Mouse (Mus musculus): ENCODE data around the gene Cc2d1a. TPM values are rescaled to one million over a fixed set of nuclear protein-coding genes. Genes with fewer than 3 reads are reported as not detected.
A peak's percentile ranks its signal among the peaks of the same experiment; 100 is the strongest.

The Cc2d1a gene
- polyA plus RNA-seq, 1 experiment, result 25.2 TPM

DNA sequence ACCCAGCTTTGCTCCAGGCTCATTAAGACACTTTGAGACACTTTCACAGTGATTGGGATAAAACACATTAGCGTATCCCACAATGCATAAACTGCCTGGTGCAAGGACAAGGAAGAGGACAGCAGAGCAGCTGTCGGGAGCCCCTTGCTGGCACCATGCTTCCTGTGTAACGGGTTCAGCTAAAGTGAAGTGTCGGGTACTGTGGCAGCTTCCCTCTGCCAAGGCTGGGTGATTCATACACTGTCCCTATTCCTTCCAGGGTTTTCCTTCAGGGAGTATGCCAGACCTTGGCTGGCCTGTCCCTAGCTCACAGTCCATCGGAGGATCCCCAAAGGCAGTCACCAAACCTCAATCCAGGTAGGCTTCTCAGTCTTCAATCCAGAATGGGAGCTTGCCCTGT lies 22.4 kb upstream of the Cc2d1a start:
- no peak for TF ChIP-seq FOSL1 (IDR thresholded peaks at IDR 0.05; ENCODE audit: insufficient read depth, low read length, poor library complexity, severe bottlenecking)
- no peak for TF ChIP-seq MYOG (IDR thresholded peaks at IDR 0.05; ENCODE audit: control insufficient read depth, extremely low read depth, insufficient read length)
- no peak for TF ChIP-seq MAX (IDR thresholded peaks at IDR 0.05)
- TF ChIP-seq CTCF (IDR thresholded peaks at IDR 0.05; ENCODE audit: control insufficient read depth, insufficient read depth, insufficient read length), result no peak
- no peak for TF ChIP-seq CEBPB (IDR thresholded peaks at IDR 0.05; ENCODE audit: low read depth)
- TF ChIP-seq USF1 (IDR thresholded peaks at IDR 0.05; ENCODE audit: low read depth), result no peak
- no peak for TF ChIP-seq MYOD1 (IDR thresholded peaks at IDR 0.05; ENCODE audit: control insufficient read depth, insufficient read length, low read depth)
- Histone ChIP-seq H3K36me3 (ENCODE audit: control insufficient read depth, insufficient read depth) (peaks cover 4% of the 10 kb centered on the region), H3K4me3 (ENCODE audit: insufficient read depth, poor library complexity, severe bottlenecking) (no peak overlapping the region), H3K79me3 (ENCODE audit: low read depth) (no peaks in the 10 kb centered on the region), H3K79me2 (ENCODE audit: control insufficient read depth, insufficient read depth) (no peaks in the 10 kb centered on the region), H3ac (ENCODE audit: control insufficient read depth, insufficient read length, low read depth) (no peak overlapping the region), H3K27me3 (ENCODE audit: control insufficient read depth, insufficient read depth, insufficient read length) (no peaks in the 10 kb centered on the region)

DNA sequence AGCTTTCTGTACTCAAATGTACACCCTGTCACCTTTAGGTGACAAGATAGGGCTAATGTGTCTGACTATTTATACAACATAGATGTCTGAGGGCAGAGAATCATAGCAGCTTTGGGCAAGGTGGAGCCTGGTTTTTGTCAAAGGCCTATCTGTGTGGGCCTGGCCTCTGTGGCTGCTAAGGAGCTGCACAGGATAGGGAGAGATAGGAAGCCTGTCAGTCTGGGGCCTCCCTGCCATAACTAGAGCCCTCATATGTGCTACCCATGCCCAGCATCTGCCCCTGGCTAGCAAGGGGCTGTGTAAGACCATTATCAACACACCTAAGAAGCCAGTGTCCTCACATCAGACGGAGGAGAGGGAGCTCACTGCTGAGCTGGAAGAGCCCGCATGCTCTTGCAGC lies 20.0 kb upstream of the Cc2d1a start:
- Histone ChIP-seq H3K4me3 (ENCODE audit: insufficient read depth, poor library complexity, severe bottlenecking) (no peak overlapping the region), H3K27me3 (ENCODE audit: control insufficient read depth, insufficient read depth, insufficient read length) (no peaks in the 10 kb centered on the region), H3K36me3 (ENCODE audit: control insufficient read depth, insufficient read depth) (peaks cover 3% of the 10 kb centered on the region), H3K79me2 (ENCODE audit: control insufficient read depth, insufficient read depth) (no peaks in the 10 kb centered on the region), H3K79me3 (ENCODE audit: low read depth) (no peaks in the 10 kb centered on the region), H3ac (ENCODE audit: control insufficient read depth, insufficient read length, low read depth) (no peak overlapping the region)
- TF ChIP-seq MYOD1 (IDR thresholded peaks at IDR 0.05; ENCODE audit: control insufficient read depth, insufficient read length, low read depth) (no peak), MYOG (IDR thresholded peaks at IDR 0.05; ENCODE audit: control insufficient read depth, extremely low read depth, insufficient read length) (no peak), USF1 (IDR thresholded peaks at IDR 0.05; ENCODE audit: low read depth) (no peak), CEBPB (IDR thresholded peaks at IDR 0.05; ENCODE audit: low read depth) (no peak), FOSL1 (IDR thresholded peaks at IDR 0.05; ENCODE audit: insufficient read depth, low read length, poor library complexity, severe bottlenecking) (no peak), MAX (IDR thresholded peaks at IDR 0.05) (no peak), CTCF (IDR thresholded peaks at IDR 0.05; ENCODE audit: control insufficient read depth, insufficient read depth, insufficient read length) (no peak)

DNA sequence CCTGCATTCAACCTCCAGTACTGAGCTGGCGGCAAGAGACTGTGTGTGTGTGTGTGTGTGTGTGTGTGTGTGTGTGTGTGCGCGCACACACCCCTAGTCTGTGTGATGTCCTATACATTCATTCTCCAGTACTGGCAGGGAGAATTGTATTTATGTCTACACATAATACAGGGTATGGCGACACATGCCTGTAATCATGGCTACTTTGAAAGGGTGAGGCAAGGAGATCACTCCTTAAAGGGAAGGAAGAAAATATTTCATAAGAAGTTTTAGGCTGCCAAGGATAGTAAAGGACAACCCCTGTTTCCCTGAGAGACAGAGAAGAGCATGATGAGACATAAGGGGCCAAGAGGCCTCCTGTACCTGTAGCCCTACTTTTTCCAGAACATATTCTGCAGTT lies 9.9 kb upstream of the Cc2d1a start:
- H3K4me3 ChIP-seq (ENCODE audit: insufficient read depth, poor library complexity, severe bottlenecking), result no peak overlapping the region
- TF ChIP-seq CTCF (IDR thresholded peaks at IDR 0.05; ENCODE audit: control insufficient read depth, insufficient read depth, insufficient read length) (no peak), CEBPB (IDR thresholded peaks at IDR 0.05; ENCODE audit: low read depth) (no peak), MAX (IDR thresholded peaks at IDR 0.05) (no peak), FOSL1 (IDR thresholded peaks at IDR 0.05; ENCODE audit: insufficient read depth, low read length, poor library complexity, severe bottlenecking) (no peak), MYOD1 (IDR thresholded peaks at IDR 0.05; ENCODE audit: control insufficient read depth, insufficient read length, low read depth) (no peak), MYOG (IDR thresholded peaks at IDR 0.05; ENCODE audit: control insufficient read depth, extremely low read depth, insufficient read length) (no peak), USF1 (IDR thresholded peaks at IDR 0.05; ENCODE audit: low read depth) (no peak)
- H3K79me2 ChIP-seq (ENCODE audit: control insufficient read depth, insufficient read depth), result no peaks in the 10 kb centered on the region
- no peaks in the 10 kb centered on the region for H3K79me3 ChIP-seq (ENCODE audit: low read depth)
- H3ac ChIP-seq (ENCODE audit: control insufficient read depth, insufficient read length, low read depth), result no peak overlapping the region
- no peaks in the 10 kb centered on the region for H3K36me3 ChIP-seq (ENCODE audit: control insufficient read depth, insufficient read depth)
- no peaks in the 10 kb centered on the region for H3K27me3 ChIP-seq (ENCODE audit: control insufficient read depth, insufficient read depth, insufficient read length)

DNA sequence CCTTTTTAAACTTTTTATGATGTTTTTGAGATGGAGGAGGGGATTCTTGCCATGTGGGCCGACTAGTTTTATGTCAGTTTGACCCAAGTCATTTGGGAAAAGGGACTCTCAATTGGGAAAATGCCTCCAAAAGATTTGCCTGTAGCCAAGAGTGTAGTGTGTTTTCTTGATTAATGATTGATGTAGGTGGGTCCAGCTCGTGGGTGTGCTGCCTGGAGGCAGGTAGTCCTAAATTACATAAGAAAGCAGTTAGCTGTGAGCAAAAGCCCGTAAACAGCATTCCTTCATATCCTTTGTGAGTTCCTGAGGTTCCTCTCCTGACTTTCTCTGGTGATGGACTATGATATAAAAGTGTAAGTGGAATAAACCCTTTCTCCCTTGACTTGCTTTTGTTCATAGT lies 1.4 kb upstream of the Cc2d1a start:
- peaks cover 2% of the 10 kb centered on the region for H3K79me3 ChIP-seq (ENCODE audit: low read depth)
- H3K79me2 ChIP-seq (ENCODE audit: control insufficient read depth, insufficient read depth), result peaks cover 15% of the 10 kb centered on the region
- no peaks in the 10 kb centered on the region for H3K36me3 ChIP-seq (ENCODE audit: control insufficient read depth, insufficient read depth)
- H3ac ChIP-seq (ENCODE audit: control insufficient read depth, insufficient read length, low read depth), result no peak overlapping the region
- TF ChIP-seq CTCF (IDR thresholded peaks at IDR 0.05; ENCODE audit: control insufficient read depth, insufficient read depth, insufficient read length) (no peak), MAX (IDR thresholded peaks at IDR 0.05) (no peak), MYOG (IDR thresholded peaks at IDR 0.05; ENCODE audit: control insufficient read depth, extremely low read depth, insufficient read length) (no peak), FOSL1 (IDR thresholded peaks at IDR 0.05; ENCODE audit: insufficient read depth, low read length, poor library complexity, severe bottlenecking) (no peak), MYOD1 (IDR thresholded peaks at IDR 0.05; ENCODE audit: control insufficient read depth, insufficient read length, low read depth) (no peak), USF1 (IDR thresholded peaks at IDR 0.05; ENCODE audit: low read depth) (no peak), CEBPB (IDR thresholded peaks at IDR 0.05; ENCODE audit: low read depth) (no peak)
- H3K27me3 ChIP-seq (ENCODE audit: control insufficient read depth, insufficient read depth, insufficient read length), result no peaks in the 10 kb centered on the region
- no peak overlapping the region for H3K4me3 ChIP-seq (ENCODE audit: insufficient read depth, poor library complexity, severe bottlenecking)

DNA sequence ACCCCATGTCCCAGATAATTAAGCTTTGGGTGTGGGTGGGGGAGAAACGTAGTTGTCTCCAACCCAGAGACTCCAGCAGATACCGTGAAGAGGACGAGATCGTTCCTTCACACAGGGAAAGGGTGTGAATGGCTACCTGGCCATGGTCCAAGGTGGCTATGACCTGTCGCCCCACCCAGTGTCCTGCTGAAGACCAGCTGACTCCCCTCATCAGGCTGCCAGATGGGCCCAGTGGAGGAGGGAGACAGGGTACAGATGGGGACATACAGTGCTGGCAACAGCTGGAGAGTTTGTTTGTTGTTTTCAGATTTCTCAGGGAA lies 755 bp upstream of the Cc2d1a start:
- peaks cover 15% of the 10 kb centered on the region for H3K79me2 ChIP-seq (ENCODE audit: control insufficient read depth, insufficient read depth)
- no peaks in the 10 kb centered on the region for H3K27me3 ChIP-seq (ENCODE audit: control insufficient read depth, insufficient read depth, insufficient read length)
- H3K36me3 ChIP-seq (ENCODE audit: control insufficient read depth, insufficient read depth), result peaks cover 2% of the 10 kb centered on the region
- H3ac ChIP-seq (ENCODE audit: control insufficient read depth, insufficient read length, low read depth), result no peak overlapping the region
- no peak overlapping the region for H3K4me3 ChIP-seq (ENCODE audit: insufficient read depth, poor library complexity, severe bottlenecking)
- TF ChIP-seq USF1 (IDR thresholded peaks at IDR 0.05; ENCODE audit: low read depth) (no peak), CEBPB (IDR thresholded peaks at IDR 0.05; ENCODE audit: low read depth) (no peak), FOSL1 (IDR thresholded peaks at IDR 0.05; ENCODE audit: insufficient read depth, low read length, poor library complexity, severe bottlenecking) (no peak), CTCF (IDR thresholded peaks at IDR 0.05; ENCODE audit: control insufficient read depth, insufficient read depth, insufficient read length) (no peak), MAX (IDR thresholded peaks at IDR 0.05) (no peak), MYOD1 (IDR thresholded peaks at IDR 0.05; ENCODE audit: control insufficient read depth, insufficient read length, low read depth) (no peak), MYOG (IDR thresholded peaks at IDR 0.05; ENCODE audit: control insufficient read depth, extremely low read depth, insufficient read length) (no peak)
- H3K79me3 ChIP-seq (ENCODE audit: low read depth), result peaks cover 2% of the 10 kb centered on the region

DNA sequence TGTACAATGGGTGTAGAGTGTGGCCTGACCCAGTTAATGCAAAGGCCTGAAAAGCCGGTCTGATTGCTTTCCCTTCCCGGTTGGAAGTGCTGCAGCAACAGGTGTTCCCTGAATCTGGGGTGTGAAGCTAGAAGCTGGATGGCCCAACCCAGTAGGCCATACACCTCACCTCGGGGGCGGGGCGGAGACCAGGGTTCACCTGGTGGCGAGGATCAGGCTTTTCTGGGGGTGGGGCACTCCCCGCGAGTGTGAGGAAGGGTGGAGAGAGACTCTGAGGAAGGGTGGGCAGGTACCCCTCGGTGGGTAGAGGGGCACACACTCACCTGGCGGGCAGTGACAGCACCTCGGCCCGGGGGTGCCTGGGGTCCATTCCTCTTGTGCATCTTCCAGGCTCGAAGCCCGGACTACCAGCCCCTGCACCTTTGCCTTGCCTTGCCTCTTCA lies 391 bp downstream of the Cc2d1a start:
- H3K27me3 ChIP-seq (ENCODE audit: control insufficient read depth, insufficient read depth, insufficient read length), result no peaks in the 10 kb centered on the region
- H3K79me2 ChIP-seq (ENCODE audit: control insufficient read depth, insufficient read depth), result peaks cover 15% of the 10 kb centered on the region
- H3ac ChIP-seq (ENCODE audit: control insufficient read depth, insufficient read length, low read depth), result peak overlapping the region; percentile 78
- TF ChIP-seq MAX (IDR thresholded peaks at IDR 0.05) (no peak), MYOD1 (IDR thresholded peaks at IDR 0.05; ENCODE audit: control insufficient read depth, insufficient read length, low read depth) (no peak), CEBPB (IDR thresholded peaks at IDR 0.05; ENCODE audit: low read depth) (no peak), MYOG (IDR thresholded peaks at IDR 0.05; ENCODE audit: control insufficient read depth, extremely low read depth, insufficient read length) (no peak), USF1 (IDR thresholded peaks at IDR 0.05; ENCODE audit: low read depth) (no peak), CTCF (IDR thresholded peaks at IDR 0.05; ENCODE audit: control insufficient read depth, insufficient read depth, insufficient read length) (no peak), FOSL1 (IDR thresholded peaks at IDR 0.05; ENCODE audit: insufficient read depth, low read length, poor library complexity, severe bottlenecking) (no peak)
- H3K36me3 ChIP-seq (ENCODE audit: control insufficient read depth, insufficient read depth), result peaks cover 13% of the 10 kb centered on the region
- H3K4me3 ChIP-seq (ENCODE audit: insufficient read depth, poor library complexity, severe bottlenecking), result peak overlapping the region; percentile 70
- H3K79me3 ChIP-seq (ENCODE audit: low read depth), result peaks cover 2% of the 10 kb centered on the region
